Mouse (Mus musculus) heart, embryonic 14.5 days (tissue): ENCODE measurements around the gene Crcp. TPM values are rescaled to one million over a fixed set of nuclear protein-coding genes. Genes with fewer than 3 reads are reported as not detected.

Experiments used
- ATAC-seq: fragments of 200-750 bp; cut with Nextera tagmentation; 2 replicates; pipeline ENCODE4 v1.8.0; 2017; ENCODE audit warnings: low read depth, moderate TSS enrichment; ENCODE audit not compliant: insufficient number of reproducible peaks, insufficient read depth, low FRiP score
- H3K27ac ChIP-seq, 2 experiments: fragments of 200-500 bp in 1 of 2; fragments of 300-500 bp in 1 of 2; sonication (generic) in 1 of 2; replicated peaks in 1 of 2; 2 replicates each; pipeline ENCODE4 v1.5.1; 2012 to 2014; ENCODE audit warnings: low read depth in 2 of 2, low read length in 2 of 2, control low read depth in 1 of 2, mild to moderate bottlenecking in 1 of 2, mixed read lengths in 1 of 2; ENCODE audit not compliant: control insufficient read depth in 1 of 2, insufficient read depth in 1 of 2
- H3K27me3 ChIP-seq: fragments of 300-500 bp; sonication (generic); 2 replicates; pipeline ENCODE4 v1.6.1; 2014; ENCODE audit warnings: mild to moderate bottlenecking, low read length, control low read depth; ENCODE audit not compliant: control insufficient read depth, insufficient read depth
- H3K36me3 ChIP-seq: fragments of 300-500 bp; sonication (generic); 2 replicates; pipeline ENCODE4 v1.6.1; 2014; ENCODE audit warnings: mild to moderate bottlenecking, control low read depth, low read length, mixed read lengths; ENCODE audit not compliant: control insufficient read depth, insufficient read depth
- H3K4me1 ChIP-seq, 2 experiments: fragments of 200-500 bp in 1 of 2; fragments of 300-500 bp in 1 of 2; sonication (generic) in 1 of 2; 2 replicates each; pipeline ENCODE4 v1.6.1; 2012 to 2014; ENCODE audit warnings: low read length in 2 of 2, control low read depth in 1 of 2, mixed read lengths in 1 of 2; ENCODE audit not compliant: control insufficient read depth in 2 of 2, insufficient read depth in 2 of 2
- H3K4me2 ChIP-seq: fragments of 300-500 bp; sonication (generic); 2 replicates; pipeline ENCODE4 v1.6.1; 2014; ENCODE audit warnings: mild to moderate bottlenecking, low read length
- H3K4me3 ChIP-seq, 2 experiments: fragments of 200-500 bp in 1 of 2; fragments of 300-500 bp in 1 of 2; sonication (generic) in 1 of 2; 2 replicates each; pipeline ENCODE4 v1.5.1; 2012 to 2014; ENCODE audit warnings: low read length in 2 of 2, mild to moderate bottlenecking in 2 of 2, control low read depth in 1 of 2, low read depth in 1 of 2, moderate library complexity in 1 of 2; ENCODE audit not compliant: control insufficient read depth in 1 of 2, insufficient read depth in 1 of 2
- H3K9ac ChIP-seq: fragments of 300-500 bp; sonication (generic); 2 replicates; pipeline ENCODE4 v1.6.1; 2014; ENCODE audit warnings: mild to moderate bottlenecking, low read length
- H3K9me3 ChIP-seq: fragments of 300-500 bp; sonication (generic); 2 replicates; pipeline ENCODE4 v1.6.1; 2016; ENCODE audit warnings: low read length, control low read depth; ENCODE audit not compliant: control insufficient read depth
- WGBS: fragments of 180-500 bp; shearing (Covaris S2); extraction: QIAGEN DNeasy Blood & Tissue Kit; methylation state at CpG from one replicate; pipeline ENCODE4 v1.1.7; 2014; 5-methylcytosine and 5-hydroxymethylcytosine counted together
- polyA plus RNA-seq: library from polyadenylated mRNA; unstranded; fragments of >200 nt; fragmentation: Nextera tagmentation; extraction: Ambion mirVana; gene quantifications from 2 replicates; pipeline ENCODE4 v1.2.1, GENCODE M21; 2014

Crcp gene
- polyA plus RNA-seq, 1 experiment from 2014 or later = 15.1 TPM

- Histone ChIP-seq H3K4me3 (no peak overlapping the region), H3K9me3 (no peaks in the 10 kb centered on the region), H3K27me3 (no peaks in the 10 kb centered on the region), H3K4me2 (no peak overlapping the region), H3K9ac (no peak overlapping the region), H3K36me3 (peaks cover 2% of the 10 kb centered on the region; the same call in 1 of the 2 replicates), H3K4me1 (peaks cover 8 to 11% of the 10 kb centered on the region in 2 experiments; a peak in 3 of 4 replicates), H3K27ac (no peak overlapping the region)
- WGBS = 68% methylated on average over 12 of the region's 12 CpGs
- 0 out of 2 replicates have a peak, but pooled peaks have one; percentile 31 for ATAC-seq
Observed at GRCm38 (mm10) chr5:130096754-130097153, 67.7 kb downstream of the Crcp start.

GRCm38 (mm10) chr5:130097837-130098236 is 68.7 kb downstream of the Crcp start:
- Histone ChIP-seq H3K4me3 (no peak overlapping the region), H3K4me1 (peaks cover 8 to 11% of the 10 kb centered on the region in 2 experiments; a peak in 3 of 4 replicates), H3K9ac (no peak overlapping the region), H3K27ac (no peak overlapping the region), H3K36me3 (peaks cover 11% of the 10 kb centered on the region; the same call in 1 of the 2 replicates), H3K4me2 (no peak overlapping the region), H3K9me3 (no peaks in the 10 kb centered on the region), H3K27me3 (no peaks in the 10 kb centered on the region)
- 18% methylated on average over 2 of the region's 2 CpGs for WGBS
- ATAC-seq = no peak

- ATAC-seq = no peak
- peaks cover 8 to 11% of the 10 kb centered on the region in 2 experiments; a peak in 3 of 4 replicates for H3K4me1 ChIP-seq
- 93% methylated on average over 17 of the region's 17 CpGs for WGBS
Observed at GRCm38 (mm10) chr5:130101724-130102123, 72.6 kb downstream of the Crcp start.

GRCm38 (mm10) chr5:130109348-130109747 is 80.3 kb downstream of the Crcp start:
- ATAC-seq = no peak

More at GRCm38 (mm10) chr5:130101724-130102123, 72.6 kb downstream of the Crcp start:
- Histone ChIP-seq H3K36me3 (peaks cover 12% of the 10 kb centered on the region; the same call in 1 of the 2 replicates), H3K9me3 (no peaks in the 10 kb centered on the region), H3K4me3 (no peak overlapping the region), H3K27me3 (no peaks in the 10 kb centered on the region), H3K4me2 (no peak overlapping the region), H3K27ac (no peak overlapping the region), H3K9ac (no peak overlapping the region)

More at GRCm38 (mm10) chr5:130109348-130109747, 80.3 kb downstream of the Crcp start:
- no peaks in the 10 kb centered on the region for H3K9me3 ChIP-seq
- no peaks in the 10 kb centered on the region for H3K4me1 ChIP-seq
- no peaks in the 10 kb centered on the region for H3K36me3 ChIP-seq
- no peak overlapping the region for H3K27ac ChIP-seq
- H3K4me2 ChIP-seq = no peak overlapping the region
- 44% methylated on average over 3 of the region's 3 CpGs for WGBS
- no peak overlapping the region for H3K4me3 ChIP-seq
- H3K27me3 ChIP-seq = no peaks in the 10 kb centered on the region
- no peak overlapping the region for H3K9ac ChIP-seq

Other genes with a start within 250 kb of the Crcp start
- gene Psph, start 241.8 kb upstream of the Crcp start, polyA plus RNA-seq = 28.8 and 29.7 TPM in 2 replicates
- 26.2 and 26.8 TPM in 2 replicates for gene Sumf2, start 182.3 kb upstream of the Crcp start, polyA plus RNA-seq
- 1,002 and 1,067 TPM in 2 replicates for gene Chchd2, start 141.8 kb upstream of the Crcp start, polyA plus RNA-seq
- gene Zbed5, start 133.6 kb upstream of the Crcp start, polyA plus RNA-seq = 3.2 and 3.4 TPM in 2 replicates
- 1.00 and 2.4 TPM in 2 replicates for gene Phkg1, start 130.7 kb upstream of the Crcp start, polyA plus RNA-seq
- gene Nupr1l, start 120.8 kb upstream of the Crcp start, polyA plus RNA-seq = 2.9 and 3.8 TPM in 2 replicates
- 13.1 and 14.5 TPM in 2 replicates for gene Vkorc1l1, start 87.3 kb upstream of the Crcp start, polyA plus RNA-seq
- 49.2 and 54.2 TPM in 2 replicates for gene Gusb, start 26.2 kb upstream of the Crcp start, polyA plus RNA-seq
- 16.4 and 19.3 TPM in 2 replicates for gene Asl, start within 50 bp of the Crcp start, polyA plus RNA-seq
- gene Tpst1, start 44.0 kb downstream of the Crcp start, polyA plus RNA-seq = 23.0 and 24.5 TPM in 2 replicates
- 4.8 TPM in 2 replicates for gene Kctd7, start 115.6 kb downstream of the Crcp start, polyA plus RNA-seq
- gene Rabgef1, start 142.5 kb downstream of the Crcp start, polyA plus RNA-seq = 16.5 and 17.9 TPM in 2 replicates
- 30.7 and 31.0 TPM in 2 replicates for gene Tmem248, start 187.8 kb downstream of the Crcp start, polyA plus RNA-seq
- gene Sbds, start 226.2 kb downstream of the Crcp start, polyA plus RNA-seq = 48.2 and 52.4 TPM in 2 replicates
- gene Tyw1, start 226.3 kb downstream of the Crcp start, polyA plus RNA-seq = 16.5 and 17.3 TPM in 2 replicates